Mouse (Mus musculus) stomach, postnatal 0 days (tissue): ENCODE data around the gene Daam1.

ENCODE experiments used
- CTCF ChIP-seq: IDR thresholded peaks from 2 replicates; pipeline ENCODE4 v1.5.1; 2016; ENCODE audit warnings: antibody characterized with exemption, low read depth, mild to moderate bottlenecking, moderate library complexity
- EP300 ChIP-seq: optimal IDR thresholded peaks from 2 replicates; pipeline ENCODE3; 2016; ENCODE audit warnings: antibody characterized with exemption

- TF ChIP-seq CTCF (no peak), EP300 (no peak)
These were observed 9.1 kb upstream of the Daam1 start for GRCm38 (mm10) chr12:71821743-71822142.
